Mouse (Mus musculus): ENCODE data around the gene A430078G23Rik.

DNA sequence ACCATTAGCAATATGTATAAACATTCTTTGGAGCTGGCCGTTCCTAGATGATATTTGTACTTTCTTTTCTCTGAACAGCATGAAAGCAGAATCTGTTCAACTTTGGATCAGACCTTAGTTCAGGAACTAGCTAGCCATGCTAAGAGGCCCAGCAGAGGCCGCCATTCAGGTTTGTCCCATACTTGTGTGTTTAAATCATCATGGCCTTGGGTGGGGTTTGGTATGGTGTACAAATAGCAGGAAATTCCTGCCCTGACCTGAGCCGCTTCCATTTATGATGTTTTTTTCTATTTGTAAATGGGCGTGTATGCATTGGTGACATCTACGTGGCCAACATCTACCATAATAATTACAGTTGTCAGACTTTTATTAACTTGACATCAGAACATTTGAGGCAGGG is 72.0 kb downstream of the A430078G23Rik start:
- TF ChIP-seq CTCF (IDR thresholded peaks at IDR 0.05) (no peak), EP300 (IDR thresholded peaks at IDR 0.05) (no peak)
